Mouse (Mus musculus): Measurements from ENCODE around the gene Rhox13.

Gene Rhox13

DNA sequence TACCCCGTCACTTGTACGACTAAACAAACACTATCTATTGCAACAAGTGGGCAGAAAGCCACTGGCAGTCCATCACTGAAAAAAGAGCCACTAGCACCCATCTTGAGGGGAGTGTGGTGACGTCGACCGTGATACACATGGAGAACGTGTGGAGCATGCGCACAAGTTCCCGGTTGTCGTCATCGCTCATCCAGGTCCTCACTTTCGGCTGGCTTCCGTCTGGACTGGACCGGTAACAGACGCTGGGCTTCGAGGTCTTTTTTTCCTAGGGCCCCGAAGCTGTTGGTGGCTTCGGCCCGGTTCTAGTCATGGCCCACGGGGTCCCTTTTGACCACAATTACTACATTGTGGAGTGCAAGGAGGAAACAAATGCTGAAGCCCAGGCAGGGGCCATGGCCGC lies at the start of gene Rhox13:
Rhox13 (plus strand) TSS at position 238 of the 400 bp plus-strand sequence.
- DNase-seq = no peak

DNA sequence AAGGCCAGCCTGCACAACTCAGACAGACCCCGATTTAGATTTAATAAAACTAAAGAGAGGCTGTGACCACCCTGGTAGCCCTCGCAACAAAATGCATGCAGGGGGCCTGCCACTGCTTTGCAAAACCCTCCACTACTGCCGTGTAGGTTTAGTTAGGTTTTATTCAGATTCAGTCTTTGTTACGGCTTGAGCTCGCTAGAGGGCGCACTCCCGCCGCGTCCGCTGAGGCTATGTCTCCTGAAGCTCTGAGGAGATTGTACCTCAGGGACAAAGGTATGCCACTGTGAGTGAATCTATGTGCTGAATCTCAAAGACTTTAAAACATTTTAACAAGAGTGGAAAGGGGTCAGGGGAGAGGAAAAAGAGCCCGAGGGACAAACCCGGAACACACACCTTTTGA lies 36.8 kb upstream of the Rhox13 start:
- DNase-seq = peak; percentile 69 to 73

DNA sequence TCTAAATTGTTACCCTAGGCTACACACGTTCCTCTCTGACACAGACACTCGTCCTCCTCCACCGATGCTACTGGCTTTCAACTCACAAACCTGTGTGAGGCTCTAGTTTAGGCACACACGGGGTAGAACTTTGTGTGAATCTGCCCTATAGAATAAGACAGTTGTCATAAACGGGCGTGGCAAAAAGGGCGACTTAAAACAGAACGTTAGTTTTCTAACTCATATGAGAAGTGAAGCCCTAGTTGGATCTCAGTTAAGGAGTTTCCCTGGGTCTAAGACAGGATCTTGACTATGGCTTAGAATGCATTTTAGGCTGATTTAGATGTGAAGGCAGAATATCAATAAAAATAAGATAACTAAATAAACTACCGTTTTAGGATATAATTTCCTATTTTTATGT lies 36.0 kb upstream of the Rhox13 start, which contains the start of gene Rhox11:
Rhox11 (minus strand) TSS at position 101 of the 400 bp plus-strand sequence.
- no peak for DNase-seq

DNA sequence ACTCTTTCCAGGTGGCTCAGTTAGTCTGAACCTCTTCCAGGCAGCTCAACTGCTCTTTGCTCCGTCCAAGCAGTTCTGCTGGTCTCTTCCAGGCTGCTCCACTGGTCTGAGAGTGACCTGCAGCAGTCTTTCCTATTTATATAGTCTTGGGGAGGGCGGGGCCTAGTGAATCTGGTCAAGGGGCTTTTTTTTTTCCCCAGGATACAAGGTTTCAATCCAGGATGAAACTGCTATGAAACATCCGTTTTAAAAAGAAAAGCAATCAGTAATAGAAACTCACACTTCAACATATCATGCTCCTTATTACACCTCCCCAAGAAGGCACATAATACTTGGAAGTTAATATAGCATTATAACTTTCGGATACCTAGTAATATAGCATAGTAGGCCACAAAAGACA lies 10.2 kb upstream of the Rhox13 start, which contains the start of gene Rhox12:
Rhox12 (minus strand) TSS at position 101 of the 400 bp plus-strand sequence.
- no peak for DNase-seq

DNA sequence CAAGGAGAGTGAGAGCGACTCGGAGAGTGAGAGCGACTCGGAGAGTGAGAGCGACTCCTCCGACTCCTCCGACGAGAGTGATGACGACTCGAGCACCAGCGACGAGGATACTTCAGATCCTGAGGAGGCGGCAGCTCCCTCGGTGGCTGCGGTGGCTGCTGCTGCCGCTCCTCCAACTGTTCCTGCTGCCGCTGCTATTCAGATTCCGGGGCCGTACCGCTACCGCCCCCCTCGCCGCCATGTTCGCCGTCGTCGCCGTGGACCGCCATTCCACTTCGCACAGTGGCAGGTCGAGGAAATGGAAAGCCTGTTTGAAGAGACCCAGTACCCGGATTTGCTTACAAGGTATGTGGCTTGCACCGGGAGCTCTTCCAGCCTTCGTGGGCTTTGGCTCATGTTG lies 459 bp downstream of the Rhox13 start:
- DNase-seq = no peak

DNA sequence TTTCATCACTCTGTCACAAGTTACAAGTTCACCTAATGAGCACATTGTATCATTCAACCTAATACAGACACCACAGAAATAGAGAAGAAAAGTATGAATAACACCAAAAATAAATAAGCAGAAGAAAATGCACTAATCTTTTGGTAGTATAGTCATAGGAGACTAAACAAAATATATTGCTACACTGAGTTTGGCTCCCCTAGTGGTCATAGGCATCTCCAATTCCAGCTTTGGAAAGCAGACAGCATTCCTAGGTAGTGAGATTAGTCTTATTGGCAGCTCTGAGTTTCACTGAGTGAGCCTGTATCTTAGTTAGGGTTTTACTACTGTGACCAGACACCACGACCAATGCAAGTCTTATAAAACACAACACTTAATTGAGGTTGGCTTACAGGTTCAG lies 38.1 kb downstream of the Rhox13 start:
- no peak for DNase-seq

DNA sequence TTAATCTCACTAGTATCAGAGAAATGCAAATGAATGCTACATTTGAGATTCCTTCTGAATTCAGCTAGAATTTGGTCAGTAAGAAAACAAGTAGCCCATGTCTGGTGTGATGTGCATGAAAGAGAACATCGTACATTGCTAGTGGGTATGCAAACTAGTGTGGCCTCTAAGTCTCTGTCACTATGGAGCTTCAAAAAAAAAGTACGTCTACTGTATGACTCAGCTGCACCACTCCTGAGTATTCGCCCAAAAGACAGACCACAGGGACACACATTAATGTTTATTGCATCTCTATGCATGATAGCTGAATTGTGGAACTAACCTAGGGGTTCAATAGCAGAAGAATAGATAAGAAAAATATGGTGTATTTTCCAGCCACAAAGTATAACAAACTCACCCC lies 44.3 kb downstream of the Rhox13 start:
- DNase-seq = no peak

DNA sequence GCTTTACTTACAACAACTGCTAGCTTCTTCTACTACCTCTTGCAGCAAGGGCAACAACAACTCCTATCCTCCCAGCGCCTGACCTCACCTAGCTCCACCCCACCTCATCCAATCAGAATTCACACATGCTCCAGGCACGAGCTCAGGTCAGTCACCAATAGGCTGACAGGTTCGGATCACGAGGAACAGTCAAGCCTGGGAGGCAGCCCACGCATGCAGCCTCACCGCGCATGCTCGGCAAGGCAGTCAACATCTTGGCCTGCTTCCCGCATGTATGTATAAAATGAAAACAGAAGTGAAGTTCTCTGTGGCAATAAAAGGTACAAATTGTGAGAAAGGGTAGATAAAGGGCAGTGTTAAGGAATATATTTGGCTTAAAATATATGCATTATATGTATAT lies 45.0 kb downstream of the Rhox13 start:
- DNase-seq = no peak

DNA sequence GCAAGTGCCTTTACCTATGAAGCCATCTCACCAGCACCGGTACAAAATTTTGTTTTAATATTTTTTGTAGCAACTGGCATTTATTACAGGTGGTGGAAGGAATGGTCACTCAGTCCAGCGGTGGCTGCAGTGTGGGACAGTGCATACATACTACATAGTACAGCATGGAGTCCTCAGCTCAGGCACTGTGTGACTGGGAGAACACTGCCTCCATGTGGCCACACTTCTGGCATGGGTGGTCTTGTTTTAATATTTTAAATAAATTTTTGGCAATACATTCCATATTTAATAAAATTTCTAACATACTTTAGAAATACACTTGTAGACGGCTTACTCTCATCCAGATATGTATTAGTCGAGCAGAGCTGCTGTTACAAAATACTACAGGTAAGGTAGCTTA lies 45.6 kb downstream of the Rhox13 start:
- DNase-seq = no peak
